Mouse (Mus musculus): Measurements from ENCODE around the gene Fam20a.

Gene Fam20a

GRCm38 (mm10) chr11:109715311-109715781, 6.7 kb downstream of the Fam20a start:
- DNase-seq (ENCODE audit: low spot score) = no peak

- no peak for DNase-seq (ENCODE audit: low spot score)
Observed at GRCm38 (mm10) chr11:109714341-109715247, 7.5 kb downstream of the Fam20a start.

GRCm38 (mm10) chr11:109709501-109709900, 12.6 kb downstream of the Fam20a start:
- DNase-seq (ENCODE audit: low spot score) = no peak

- DNase-seq (ENCODE audit: low spot score) = no peak
Observed at GRCm38 (mm10) chr11:109708786-109709185, 13.3 kb downstream of the Fam20a start.

- no peak for DNase-seq (ENCODE audit: low spot score)
Observed at GRCm38 (mm10) chr11:109707442-109707841, 14.6 kb downstream of the Fam20a start.

GRCm38 (mm10) chr11:109706586-109706985, 15.5 kb downstream of the Fam20a start:
- DNase-seq (ENCODE audit: low spot score) = no peak

- no peak for DNase-seq (ENCODE audit: low spot score)
Observed at GRCm38 (mm10) chr11:109706055-109706412, 16.0 kb downstream of the Fam20a start.

GRCm38 (mm10) chr11:109705336-109706054, 16.6 kb downstream of the Fam20a start:
- no peak for DNase-seq (ENCODE audit: low spot score)

GRCm38 (mm10) chr11:109704311-109705205, 17.5 kb downstream of the Fam20a start:
- no peak for DNase-seq (ENCODE audit: low spot score)

GRCm38 (mm10) chr11:109703845-109704244, 18.2 kb downstream of the Fam20a start:
- no peak for DNase-seq (ENCODE audit: low spot score)

GRCm38 (mm10) chr11:109702031-109702815, 19.9 kb downstream of the Fam20a start:
- DNase-seq (ENCODE audit: low spot score) = no peak

GRCm38 (mm10) chr11:109700761-109701160, 21.3 kb downstream of the Fam20a start:
- no peak for DNase-seq (ENCODE audit: low spot score)

- no peak for DNase-seq (ENCODE audit: low spot score)
Observed at GRCm38 (mm10) chr11:109699784-109700183, 22.3 kb downstream of the Fam20a start.

- no peak for DNase-seq (ENCODE audit: low spot score)
Observed at GRCm38 (mm10) chr11:109698740-109699139, 23.3 kb downstream of the Fam20a start.

- DNase-seq (ENCODE audit: low spot score) = no peak
Observed at GRCm38 (mm10) chr11:109697089-109697643, 24.9 kb downstream of the Fam20a start.

GRCm38 (mm10) chr11:109696519-109696918, 25.6 kb downstream of the Fam20a start:
- no peak for DNase-seq (ENCODE audit: low spot score)

GRCm38 (mm10) chr11:109692737-109693136, 29.3 kb downstream of the Fam20a start:
- DNase-seq (ENCODE audit: low spot score) = no peak

GRCm38 (mm10) chr11:109689539-109689938, 32.5 kb downstream of the Fam20a start:
- no peak for DNase-seq (ENCODE audit: low spot score)

- no peak for DNase-seq (ENCODE audit: low spot score)
Observed at GRCm38 (mm10) chr11:109682221-109682620, 39.9 kb downstream of the Fam20a start.

GRCm38 (mm10) chr11:109681556-109681955, 40.5 kb downstream of the Fam20a start:
- DNase-seq (ENCODE audit: low spot score) = no peak

- DNase-seq (ENCODE audit: low spot score) = no peak
Observed at GRCm38 (mm10) chr11:109680934-109681333, 41.1 kb downstream of the Fam20a start.

All from T-cell, adult 2 months (primary cell).